Mouse (Mus musculus) stomach, embryonic 16.5 days (tissue): ENCODE measurements around the gene 1700042G07Rik. TPM values are rescaled to one million over a fixed set of nuclear protein-coding genes. Genes with fewer than 3 reads are reported as not detected.

Experiments used
- ATAC-seq: fragments of 200-750 bp; cut with Nextera tagmentation; 2 replicates; pipeline ENCODE4 v1.8.0; 2017; ENCODE audit warnings: moderate number of reproducible peaks, moderate TSS enrichment; ENCODE audit not compliant: insufficient read depth, low FRiP score
- H3K27ac ChIP-seq: fragments of 300-500 bp; sonication (generic); 2 replicates; pipeline ENCODE4 v1.5.1; 2014; ENCODE audit warnings: low read length
- H3K27me3 ChIP-seq: fragments of 300-500 bp; sonication (generic); 2 replicates; pipeline ENCODE4 v1.6.1; 2014; ENCODE audit warnings: low read length, control low read depth, mixed read lengths; ENCODE audit not compliant: control insufficient read depth, insufficient read depth
- H3K36me3 ChIP-seq: fragments of 300-500 bp; sonication (generic); 2 replicates; pipeline ENCODE4 v1.6.1; 2014; ENCODE audit warnings: low read length; ENCODE audit not compliant: control insufficient read depth, insufficient read depth
- H3K4me1 ChIP-seq: fragments of 300-500 bp; sonication (generic); 2 replicates; pipeline ENCODE4 v1.6.1; 2014; ENCODE audit warnings: low read length, control low read depth, mixed read lengths; ENCODE audit not compliant: control insufficient read depth, insufficient read depth
- H3K4me2 ChIP-seq: fragments of 300-500 bp; sonication (generic); 2 replicates; pipeline ENCODE4 v1.6.1; 2014; ENCODE audit warnings: low read depth, low read length, mixed read lengths
- H3K4me3 ChIP-seq: fragments of 300-500 bp; sonication (generic); replicated peaks from 2 replicates; pipeline ENCODE4 v1.5.1; 2014; ENCODE audit warnings: mild to moderate bottlenecking, low read length
- H3K9ac ChIP-seq: fragments of 300-500 bp; sonication (generic); 2 replicates; pipeline ENCODE4 v1.6.1; 2014; ENCODE audit warnings: low read length
- H3K9me3 ChIP-seq: fragments of 300-500 bp; sonication (generic); replicated peaks from 2 replicates; pipeline ENCODE4 v1.6.1; 2016; ENCODE audit warnings: low read length, control low read depth; ENCODE audit not compliant: control insufficient read depth
- WGBS: fragments of 180-500 bp; shearing (Covaris S2); extraction: QIAGEN DNeasy Blood & Tissue Kit; methylation state at CpG from one replicate; pipeline ENCODE4 v1.1.7; 2014; 5-methylcytosine and 5-hydroxymethylcytosine counted together
- polyA plus RNA-seq: library from polyadenylated mRNA; unstranded; fragments of >200 nt; fragmentation: Nextera tagmentation; extraction: Ambion mirVana; gene quantifications from 2 replicates; pipeline ENCODE4 v1.2.1, GENCODE M21; 2015

The 1700042G07Rik gene
- polyA plus RNA-seq, result not detected in 2 replicates

GRCm38 (mm10) chr4:116173072-116173471, at the start of gene 1700042G07Rik, which contains the start of gene Gm49337:
Gene 1700042G07Rik (plus strand): TSS chr4:116173372.
Gene Gm49337 (plus strand): TSS chr4:116173384.
- peaks cover 24% of the 10 kb centered on the region for H3K4me1 ChIP-seq
- peak within 1 kb of the TSS; percentile 24; the same call in 1 of the 2 replicates for H3K27ac ChIP-seq
- 83% methylated on average over 6 of the region's 6 CpGs for WGBS
- no peak within 1 kb of the TSS for H3K9ac ChIP-seq
- H3K4me2 ChIP-seq, result no peak within 1 kb of the TSS
- H3K9me3 ChIP-seq, result no peaks in the 10 kb centered on the region
- no peaks in the 10 kb centered on the region for H3K36me3 ChIP-seq
- ATAC-seq, result no peak
- no peaks in the 10 kb centered on the region for H3K27me3 ChIP-seq
- H3K4me3 ChIP-seq, result no peak within 1 kb of the TSS

- WGBS, result 4% methylated on average over 24 of the region's 24 CpGs
- no peaks in the 10 kb centered on the region for H3K36me3 ChIP-seq
- H3K27ac ChIP-seq, result peak within 1 kb of the TSS; percentile 25
Measured at GRCm38 (mm10) chr4:116123602-116124519, 49.3 kb upstream of the 1700042G07Rik start, which contains the start of the genes Rad54l and Pomgnt1. Gene Rad54l (minus strand): TSS chr4:116123690. Gene Pomgnt1 (plus strand): TSS chr4:116123840.

GRCm38 (mm10) chr4:116125803-116126386, 47.3 kb upstream of the 1700042G07Rik start:
- no peak overlapping the region for H3K4me3 ChIP-seq
- no peak overlapping the region for H3K9ac ChIP-seq
- no peaks in the 10 kb centered on the region for H3K27me3 ChIP-seq
- WGBS, result 89% methylated on average over 4 of the region's 4 CpGs
- ATAC-seq, result no peak
- peaks cover 12% of the 10 kb centered on the region for H3K4me1 ChIP-seq
- H3K9me3 ChIP-seq, result no peaks in the 10 kb centered on the region
- no peaks in the 10 kb centered on the region for H3K36me3 ChIP-seq
- H3K4me2 ChIP-seq, result no peak overlapping the region
- H3K27ac ChIP-seq, result 0 out of 2 replicates have a peak overlapping the region, but pooled peaks have one; percentile 15

More at GRCm38 (mm10) chr4:116123602-116124519, 49.3 kb upstream of the 1700042G07Rik start, which contains the start of the genes Rad54l and Pomgnt1:
- H3K4me1 ChIP-seq, result peaks cover 12% of the 10 kb centered on the region
- H3K4me3 ChIP-seq, result peak within 1 kb of the TSS; percentile 68
- H3K9me3 ChIP-seq, result no peaks in the 10 kb centered on the region
- H3K9ac ChIP-seq, result peak within 1 kb of the TSS; percentile 67
- H3K27me3 ChIP-seq, result no peaks in the 10 kb centered on the region
- peak; percentile 97 for ATAC-seq
- H3K4me2 ChIP-seq, result peak within 1 kb of the TSS; percentile 72

DNA sequence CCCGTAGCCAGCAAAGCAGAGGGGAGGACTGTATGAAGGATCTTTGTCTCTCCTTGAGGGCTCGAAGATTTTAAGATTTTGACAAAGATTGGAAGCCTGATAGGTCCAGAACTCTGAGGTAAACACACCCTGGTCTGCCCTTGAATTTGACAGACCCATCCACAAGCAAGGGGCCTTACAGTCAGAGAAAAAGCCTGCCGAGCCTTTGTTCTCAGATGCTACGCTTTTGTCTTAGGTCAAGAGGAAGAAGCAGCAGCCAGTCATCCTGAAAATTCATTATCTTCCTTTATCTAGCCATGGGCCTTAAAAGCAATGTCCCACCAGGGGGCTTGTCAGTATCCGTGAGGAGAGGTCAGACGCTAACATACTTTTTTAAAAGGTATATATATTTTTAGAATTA, 45.2 kb upstream of the 1700042G07Rik start:
- H3K36me3 ChIP-seq, result no peaks in the 10 kb centered on the region
- 73% methylated on average over 6 of the region's 6 CpGs for WGBS
- ATAC-seq, result no peak
- H3K27me3 ChIP-seq, result no peaks in the 10 kb centered on the region
- H3K9me3 ChIP-seq, result no peaks in the 10 kb centered on the region
- H3K27ac ChIP-seq, result no peak overlapping the region
- no peak overlapping the region for H3K9ac ChIP-seq
- H3K4me1 ChIP-seq, result peaks cover 6% of the 10 kb centered on the region
- no peak overlapping the region for H3K4me2 ChIP-seq
- H3K4me3 ChIP-seq, result no peak overlapping the region

- Histone ChIP-seq H3K36me3 (no peaks in the 10 kb centered on the region), H3K9me3 (no peaks in the 10 kb centered on the region), H3K27me3 (no peaks in the 10 kb centered on the region), H3K9ac (no peak overlapping the region), H3K27ac (no peak overlapping the region), H3K4me3 (no peak overlapping the region), H3K4me2 (no peak overlapping the region), H3K4me1 (no peaks in the 10 kb centered on the region)
- ATAC-seq, result no peak
- WGBS, result 76% methylated on average over 4 of the region's 4 CpGs
Measured at GRCm38 (mm10) chr4:116133126-116133525, 40.0 kb upstream of the 1700042G07Rik start.

- WGBS, result 27% methylated on average over 2 of the region's 2 CpGs
- ATAC-seq, result no peak
- H3K4me2 ChIP-seq, result no peak overlapping the region
Measured at GRCm38 (mm10) chr4:116134990-116135389, 38.2 kb upstream of the 1700042G07Rik start.

GRCm38 (mm10) chr4:116137421-116137996, 35.7 kb upstream of the 1700042G07Rik start:
- Histone ChIP-seq H3K9ac (no peak overlapping the region), H3K4me2 (no peak overlapping the region), H3K27ac (no peak overlapping the region), H3K4me1 (no peaks in the 10 kb centered on the region), H3K36me3 (no peaks in the 10 kb centered on the region), H3K9me3 (no peaks in the 10 kb centered on the region), H3K27me3 (no peaks in the 10 kb centered on the region), H3K4me3 (no peak overlapping the region)
- ATAC-seq, result no peak
- 46% methylated on average over 13 of the region's 13 CpGs for WGBS

More at GRCm38 (mm10) chr4:116134990-116135389, 38.2 kb upstream of the 1700042G07Rik start:
- Histone ChIP-seq H3K9me3 (no peaks in the 10 kb centered on the region), H3K9ac (no peak overlapping the region), H3K4me1 (no peaks in the 10 kb centered on the region), H3K27ac (no peak overlapping the region), H3K27me3 (no peaks in the 10 kb centered on the region), H3K4me3 (no peak overlapping the region), H3K36me3 (no peaks in the 10 kb centered on the region)

- Histone ChIP-seq H3K27me3 (no peaks in the 10 kb centered on the region), H3K9me3 (no peaks in the 10 kb centered on the region), H3K27ac (no peak overlapping the region), H3K9ac (no peak overlapping the region), H3K4me3 (no peak overlapping the region), H3K4me2 (no peak overlapping the region), H3K36me3 (no peaks in the 10 kb centered on the region), H3K4me1 (peaks cover 6% of the 10 kb centered on the region)
- WGBS, result 78% methylated on average over 7 of the region's 7 CpGs
- no peak for ATAC-seq
Measured at GRCm38 (mm10) chr4:116140801-116141574, 32.2 kb upstream of the 1700042G07Rik start.
